Mouse (Mus musculus) myocyte (in vitro differentiated cells): ENCODE results near the gene Iqsec1.

Experiments used
- CEBPB ChIP-seq: IDR thresholded peaks from 2 replicates; pipeline ENCODE4 v1.6.1; 2011; ENCODE audit warnings: mild to moderate bottlenecking, moderate library complexity; ENCODE audit not compliant: poor library complexity, insufficient read depth, severe bottlenecking
- E2F4 ChIP-seq: IDR thresholded peaks from one replicate; pipeline ENCODE4 v1.6.1; 2011; ENCODE audit warnings: mild to moderate bottlenecking, control low read depth, moderate library complexity; ENCODE audit not compliant: insufficient read depth
- MAX ChIP-seq: IDR thresholded peaks from one replicate; pipeline ENCODE4 v1.6.1; 2011; ENCODE audit warnings: low read depth, mild to moderate bottlenecking, control low read depth
- MYOG ChIP-seq, 3 experiments: IDR thresholded peaks; one replicate each; pipeline ENCODE4 v1.6.1; 2011; ENCODE audit warnings: control low read depth in 2 of 3, low read depth in 2 of 3, mild to moderate bottlenecking in 2 of 3; ENCODE audit not compliant: insufficient read length in 2 of 3, control insufficient read depth in 1 of 3, insufficient read depth in 1 of 3
- POLR2A ChIP-seq: IDR thresholded peaks from one replicate; pipeline ENCODE4 v1.6.1; 2011; ENCODE audit warnings: low read depth, mild to moderate bottlenecking, control low read depth, moderate library complexity; ENCODE audit not compliant: insufficient read length
- REST ChIP-seq: IDR thresholded peaks from one replicate; pipeline ENCODE4 v1.6.1; 2011; ENCODE audit warnings: mild to moderate bottlenecking, control low read depth, moderate library complexity; ENCODE audit not compliant: insufficient read depth, insufficient read length
- TCF12 ChIP-seq: IDR thresholded peaks from one replicate; pipeline ENCODE4 v1.6.1; 2011; ENCODE audit warnings: mild to moderate bottlenecking, control low read depth; ENCODE audit not compliant: poor library complexity, insufficient read depth, severe bottlenecking

DNA sequence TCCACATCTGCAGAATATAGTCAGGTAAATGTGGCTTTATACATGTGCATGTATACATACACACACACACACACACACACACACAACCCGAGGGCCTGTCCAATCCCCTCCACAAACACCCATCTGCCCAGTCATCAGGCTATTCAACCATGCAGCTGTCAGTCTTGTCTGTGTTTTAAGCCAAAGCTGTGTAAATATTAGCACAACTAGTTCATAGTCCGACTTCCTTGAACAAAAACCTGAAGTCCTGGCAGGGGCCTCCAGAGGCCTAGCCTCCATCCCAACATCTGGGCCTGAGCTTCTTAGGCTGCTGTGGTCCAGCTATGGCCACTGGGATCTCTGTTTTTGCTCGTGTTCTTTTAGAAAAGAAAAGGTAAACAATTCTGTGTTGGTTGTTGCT lies 274.8 kb downstream of the Iqsec1 start:
- TF ChIP-seq POLR2A: no peak
- TF ChIP-seq MAX: no peak
- no peak for TF ChIP-seq CEBPB
- no peak for TF ChIP-seq MYOG (IDR thresholded peaks at IDR 0.05; ENCODE audit: control insufficient read depth in 1 of 3, insufficient read depth in 1 of 3, insufficient read length in 2 of 3, low read depth in 2 of 3)
- TF ChIP-seq TCF12: no peak
- TF ChIP-seq E2F4: no peak
- no peak for TF ChIP-seq REST
